Mouse (Mus musculus) heart, postnatal 0 days (tissue): ENCODE measurements around the gene Zfp385b.

ENCODE experiments used
- CTCF ChIP-seq: IDR thresholded peaks from 2 replicates; pipeline ENCODE4 v1.5.1; 2016; ENCODE audit warnings: antibody characterized with exemption, control low read depth, low read depth
- EP300 ChIP-seq: IDR thresholded peaks from 2 replicates; pipeline ENCODE4 v1.6.1; 2016; ENCODE audit warnings: antibody characterized with exemption, low read depth

DNA sequence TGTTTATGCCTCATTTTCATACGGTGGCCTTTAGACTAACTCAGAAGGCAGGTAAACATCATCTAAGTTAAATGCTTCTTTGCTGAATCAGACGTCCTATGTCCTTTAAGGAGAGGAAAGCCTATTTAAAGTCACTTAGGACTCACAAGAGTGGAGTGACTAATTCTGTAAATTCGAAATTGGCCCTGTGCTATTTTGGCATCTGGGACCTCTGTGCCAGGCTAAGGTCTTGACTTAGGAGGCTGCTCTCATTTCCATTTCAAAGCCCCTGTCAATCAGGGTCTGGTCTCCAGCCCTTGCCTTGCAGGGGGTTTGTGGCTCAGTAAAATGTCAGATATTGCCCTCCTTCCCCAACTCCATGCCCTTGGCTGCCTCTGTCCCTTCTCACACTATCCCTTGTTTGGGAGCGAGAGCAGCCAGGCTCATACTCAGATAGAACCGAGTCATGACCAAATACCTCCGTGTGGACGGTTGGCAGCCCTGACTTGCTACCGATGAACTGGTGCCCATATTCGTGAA is 383.1 kb downstream of the Zfp385b start:
- TF ChIP-seq CTCF = no peak
- TF ChIP-seq EP300 = no peak
